Mouse (Mus musculus) lung, postnatal 0 days (tissue): ENCODE results near the gene Xrcc4.

Experiments used
- CTCF ChIP-seq: IDR thresholded peaks from 2 replicates; pipeline ENCODE4 v1.5.1; 2016; ENCODE audit warnings: antibody characterized with exemption, mild to moderate bottlenecking
- EP300 ChIP-seq: IDR thresholded peaks from 2 replicates; pipeline ENCODE4 v1.6.1; 2016; ENCODE audit warnings: antibody characterized with exemption, mild to moderate bottlenecking, control low read depth

DNA sequence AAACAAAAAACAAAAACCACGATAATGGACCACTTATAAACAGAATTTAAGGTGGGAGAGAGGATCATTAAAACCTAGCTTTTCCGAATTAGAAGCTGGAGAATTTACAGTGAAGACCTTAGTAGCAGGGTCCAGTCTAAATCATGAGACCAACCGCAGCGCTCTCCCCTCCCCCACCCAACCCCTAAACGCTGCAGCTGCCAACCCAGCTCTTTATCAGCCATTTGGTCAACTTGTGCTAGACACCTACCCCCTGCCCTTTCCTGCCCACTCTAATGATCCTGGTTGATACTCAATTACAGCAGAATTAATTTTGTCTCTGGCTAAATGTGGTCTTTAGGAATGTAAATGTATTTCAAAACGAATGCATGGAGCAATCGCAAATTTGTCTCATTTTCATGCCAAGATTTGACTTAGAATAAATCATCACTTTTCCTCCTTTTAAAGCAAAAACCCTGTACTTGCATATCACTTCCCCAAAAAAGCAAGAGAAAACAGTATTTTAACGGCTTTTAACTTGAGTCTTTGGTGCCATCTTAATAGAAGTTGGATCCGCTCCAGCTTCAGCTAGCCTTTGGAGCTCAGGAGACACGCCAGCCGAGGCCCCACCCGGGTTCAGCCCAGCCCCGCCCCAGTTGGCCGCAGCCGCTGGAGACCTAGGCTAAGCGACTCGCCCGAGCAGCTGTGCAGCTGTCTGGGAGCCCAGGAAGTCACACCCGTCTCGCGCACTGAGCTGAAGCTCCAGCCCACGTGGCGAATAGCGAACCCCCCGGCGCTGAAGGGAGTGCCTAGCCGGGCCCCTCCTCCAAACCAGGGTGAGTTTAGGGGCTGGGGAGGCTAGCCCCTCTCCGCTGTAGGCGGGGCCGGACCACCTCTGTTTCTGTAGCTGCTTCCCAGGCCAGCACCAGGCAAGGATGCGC, 350.4 kb downstream of the Xrcc4 start:
- TF ChIP-seq EP300, result no peak
- no peak for TF ChIP-seq CTCF
